Mouse (Mus musculus): Measurements from ENCODE around the gene Trub1.

DNA sequence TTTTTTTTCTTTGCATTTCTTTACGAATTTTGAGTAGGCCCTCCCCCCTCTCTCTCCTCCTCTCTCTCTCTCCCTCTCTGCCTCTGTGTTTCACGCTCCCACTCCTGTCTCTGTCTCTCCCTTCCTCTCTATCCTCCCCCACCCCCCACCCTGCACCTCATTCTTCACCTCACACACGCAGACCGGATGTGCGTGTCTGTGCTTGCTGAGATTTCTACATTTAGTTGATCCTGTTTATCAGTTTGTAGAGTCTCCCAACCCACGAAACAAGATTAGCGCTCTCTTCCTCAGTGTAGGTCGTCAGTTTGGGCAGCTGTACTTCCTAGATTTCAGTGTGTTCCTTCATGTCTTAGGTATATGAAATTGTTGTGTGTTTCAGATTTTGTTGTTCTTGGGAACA, 24.6 kb downstream of the Trub1 start:
- TF ChIP-seq GATA1 (IDR thresholded peaks at IDR 0.05; ENCODE audit: borderline replicate concordance, low read length) (no peak), FLI1 (IDR thresholded peaks at IDR 0.05; ENCODE audit: low read length) (no peak)

Measured in megakaryocyte, embryonic 14.5 days (primary cell).